Mouse (Mus musculus) lung, adult 2 months (tissue): ENCODE measurements around the gene Mrps2. TPM values are rescaled to one million over a fixed set of nuclear protein-coding genes. Genes with fewer than 3 reads are reported as not detected.
A peak's percentile ranks its signal among the peaks of the same experiment; 100 is the strongest.
"Not testable (repeated sequence)": the region's sequence is repeated elsewhere in the genome, so short reads cannot be mapped to it uniquely, and the experiment has no call there.

ENCODE experiments used
- DNase-seq: peaks from one replicate; pipeline ENCODE4 v3.0.0; 2022
- H3K4me1 ChIP-seq: fragments of 200-500 bp; 2 replicates; pipeline ENCODE4 v1.6.1; 2011; ENCODE audit warnings: low read length; ENCODE audit not compliant: control insufficient read depth, insufficient read depth
- H3K4me3 ChIP-seq: fragments of 200-500 bp; replicated peaks from 2 replicates; pipeline ENCODE3; 2011; ENCODE audit warnings: low read depth, mild to moderate bottlenecking, control low read depth, low read length; ENCODE audit errors: extremely low read depth
- CTCF ChIP-seq: fragments of 200-500 bp; IDR thresholded peaks from 2 replicates; pipeline ENCODE4 v1.5.1; 2011; ENCODE audit warnings: mild to moderate bottlenecking, low read length, control low read depth; ENCODE audit not compliant: insufficient read depth
- POLR2A ChIP-seq: fragments of 200-500 bp; IDR thresholded peaks from 2 replicates; pipeline ENCODE4 v1.6.1; 2011; ENCODE audit warnings: low read depth, mild to moderate bottlenecking, control low read depth, low read length, borderline replicate concordance; ENCODE audit errors: extremely low read depth
- WGBS: fragments of 180-500 bp; shearing (Covaris S2); methylation state at CpG from one replicate; pipeline ENCODE4 v1.1.7; 2018; 5-methylcytosine and 5-hydroxymethylcytosine counted together
- polyA plus RNA-seq: library from polyadenylated mRNA; depleted of rRNA; stranded (reverse); fragments of >200 nt; gene quantifications from 2 replicates; pipeline ENCODE4 v1.2.3, GENCODE M21; 2012

The Mrps2 gene
- polyA plus RNA-seq, 1 experiment: 25.1 TPM

GRCm38 (mm10) chr2:28470591-28470990 is 2.7 kb downstream of the Mrps2 start:
- WGBS: 86% methylated on average over 2 of the region's 2 CpGs
- Histone ChIP-seq H3K4me1 (peaks cover 2% of the 10 kb centered on the region; the same call in 1 of the 2 replicates), H3K4me3 (no peak overlapping the region)
- TF ChIP-seq POLR2A: no peak
- DNase-seq: no peak

- H3K4me1 ChIP-seq, H3K4me3 ChIP-seq, DNase-seq: not testable (repeated sequence)
- 95% methylated on average over 8 of the region's 8 CpGs for WGBS
Measured at GRCm38 (mm10) chr2:28472011-28472410, 4.1 kb downstream of the Mrps2 start.

- 91% methylated on average over 5 of the region's 5 CpGs for WGBS
- DNase-seq, H3K4me3 ChIP-seq, H3K4me1 ChIP-seq: not testable (repeated sequence)
Measured at GRCm38 (mm10) chr2:28477993-28478392, 10.1 kb downstream of the Mrps2 start.

DNA sequence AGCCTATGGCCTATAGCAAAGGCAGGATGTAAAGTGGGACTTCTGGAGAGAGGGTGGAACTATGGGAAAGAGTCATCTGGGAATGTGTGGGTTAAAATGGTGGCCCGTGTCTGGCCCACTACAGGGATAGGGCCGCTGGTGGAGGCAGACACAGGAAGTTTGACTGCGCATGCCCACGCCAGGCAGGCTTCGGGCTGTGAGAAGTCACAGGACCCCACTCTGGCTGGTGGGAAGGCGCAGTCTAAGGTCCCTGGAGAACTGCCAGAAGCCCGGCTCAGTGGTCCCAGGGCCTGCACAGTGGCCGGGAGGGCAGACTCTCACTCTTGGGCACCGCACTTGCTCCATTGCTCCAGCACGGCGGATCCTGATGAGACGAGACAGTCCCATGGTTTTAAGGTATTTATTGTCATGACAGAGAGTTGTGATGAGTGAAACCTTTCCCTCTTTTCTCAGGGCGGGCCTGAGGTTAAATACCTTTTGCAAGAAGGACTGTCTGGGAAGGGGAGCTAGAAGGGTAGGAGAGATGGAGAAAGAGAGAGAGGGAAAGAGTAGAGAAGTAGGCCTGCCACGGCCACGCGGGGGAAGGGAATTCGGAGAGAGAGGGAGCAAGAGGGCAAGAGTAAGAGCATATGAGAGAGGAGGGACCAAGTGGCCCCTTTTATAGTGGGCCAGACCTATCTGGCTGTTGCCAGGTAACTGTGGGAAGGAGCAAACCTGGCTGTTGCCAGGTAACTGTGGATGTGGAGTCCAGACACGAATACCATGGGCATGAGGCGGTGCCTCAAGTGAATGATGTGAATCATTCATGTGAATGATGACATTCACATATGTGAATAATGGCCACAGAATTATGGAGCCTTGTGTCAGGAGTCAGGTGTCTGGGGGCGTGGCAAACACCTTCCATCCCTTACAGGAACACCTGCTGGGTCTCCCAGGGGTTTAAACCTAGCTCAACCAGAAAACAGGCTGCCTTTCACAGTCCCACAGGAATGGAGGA is 11.6 kb downstream of the Mrps2 start:
- 66% methylated on average over 20 of the region's 20 CpGs for WGBS
- Histone ChIP-seq H3K4me3 (peak overlapping the region; percentile 39), H3K4me1 (no peaks in the 10 kb centered on the region)
- DNase-seq: no peak
- TF ChIP-seq POLR2A (no peak), CTCF (no peak)

- Histone ChIP-seq H3K4me1 (no peaks in the 10 kb centered on the region), H3K4me3 (no peak overlapping the region)
- DNase-seq: no peak
- 65% methylated on average over 2 of the region's 2 CpGs for WGBS
- no peak for TF ChIP-seq POLR2A
- no peak for TF ChIP-seq CTCF
Measured at GRCm38 (mm10) chr2:28483861-28484260, 16.0 kb downstream of the Mrps2 start.

- Histone ChIP-seq H3K4me1 (0 out of 2 replicates have a peak, but pooled peaks cover 3% of the 10 kb centered on the region), H3K4me3 (no peak overlapping the region)
- TF ChIP-seq CTCF: no peak
- no peak for TF ChIP-seq POLR2A
- 65% methylated on average over 2 of the region's 2 CpGs for WGBS
- DNase-seq: no peak
Measured at GRCm38 (mm10) chr2:28494521-28494920, 26.7 kb downstream of the Mrps2 start.

GRCm38 (mm10) chr2:28495207-28495756 is 27.4 kb downstream of the Mrps2 start:
- WGBS: 56% methylated on average over 14 of the region's 14 CpGs
- no peak for DNase-seq
- Histone ChIP-seq H3K4me3 (no peak overlapping the region), H3K4me1 (0 out of 2 replicates have a peak, but pooled peaks cover 3% of the 10 kb centered on the region)
- TF ChIP-seq CTCF (0 out of 2 replicates have a peak, but pooled peaks have one; percentile 2), POLR2A (no peak)

GRCm38 (mm10) chr2:28495801-28496595 is 28.1 kb downstream of the Mrps2 start:
- TF ChIP-seq CTCF: no peak
- TF ChIP-seq POLR2A: no peak
- no peak for DNase-seq
- Histone ChIP-seq H3K4me3 (no peak overlapping the region), H3K4me1 (0 out of 2 replicates have a peak, but pooled peaks cover 3% of the 10 kb centered on the region)
- WGBS: 79% methylated on average over 16 of the region's 16 CpGs

DNA sequence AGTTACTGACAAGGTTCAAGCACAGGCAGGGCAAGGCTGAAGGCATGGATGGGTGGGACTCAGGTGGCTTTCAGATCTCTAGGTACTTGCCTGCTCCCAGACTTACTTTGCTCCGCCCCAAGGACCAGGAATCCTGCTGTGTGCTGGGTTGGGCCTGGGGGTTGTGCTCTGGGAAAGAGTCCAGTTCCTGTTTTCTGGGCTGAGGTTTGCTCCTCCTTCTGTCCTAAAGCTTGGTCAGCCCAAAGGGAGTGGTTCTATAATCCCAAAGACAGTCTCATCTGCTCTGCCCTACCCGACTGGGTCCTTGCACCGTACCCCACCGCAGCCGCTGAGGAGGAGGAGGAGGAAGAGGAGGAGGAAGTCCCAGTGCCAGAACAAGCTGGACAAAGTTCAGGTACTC is 28.8 kb downstream of the Mrps2 start, which contains the start of gene Gbgt1:
Gene Gbgt1, plus strand, starts transcription at position 221 of the 400 bp plus-strand sequence.
- H3K4me3 ChIP-seq: no peak within 1 kb of the TSS
- DNase-seq: no peak
- 0 out of 2 replicates have a peak, but pooled peaks cover 3% of the 10 kb centered on the region for H3K4me1 ChIP-seq
- WGBS: 71% methylated on average over 5 of the region's 5 CpGs
- TF ChIP-seq POLR2A (no peak), CTCF (no peak)

- H3K4me3 ChIP-seq: no peak overlapping the region
- 0 out of 2 replicates have a peak, but pooled peaks cover 3% of the 10 kb centered on the region for H3K4me1 ChIP-seq
- TF ChIP-seq CTCF (no peak), POLR2A (no peak)
- no peak for DNase-seq
- 84% methylated on average over 5 of the region's 5 CpGs for WGBS
Measured at GRCm38 (mm10) chr2:28497561-28497960, 29.7 kb downstream of the Mrps2 start.
